Mouse (Mus musculus): ENCODE measurements around the gene Traf1. TPM values are rescaled to one million over a fixed set of nuclear protein-coding genes. Genes with fewer than 3 reads are reported as not detected.

Traf1 gene
- 2.0 and 2.2 TPM in 2 replicates for polyA plus RNA-seq (2015; fragmentation: Nextera tagmentation; extraction: Ambion mirVana)

DNA sequence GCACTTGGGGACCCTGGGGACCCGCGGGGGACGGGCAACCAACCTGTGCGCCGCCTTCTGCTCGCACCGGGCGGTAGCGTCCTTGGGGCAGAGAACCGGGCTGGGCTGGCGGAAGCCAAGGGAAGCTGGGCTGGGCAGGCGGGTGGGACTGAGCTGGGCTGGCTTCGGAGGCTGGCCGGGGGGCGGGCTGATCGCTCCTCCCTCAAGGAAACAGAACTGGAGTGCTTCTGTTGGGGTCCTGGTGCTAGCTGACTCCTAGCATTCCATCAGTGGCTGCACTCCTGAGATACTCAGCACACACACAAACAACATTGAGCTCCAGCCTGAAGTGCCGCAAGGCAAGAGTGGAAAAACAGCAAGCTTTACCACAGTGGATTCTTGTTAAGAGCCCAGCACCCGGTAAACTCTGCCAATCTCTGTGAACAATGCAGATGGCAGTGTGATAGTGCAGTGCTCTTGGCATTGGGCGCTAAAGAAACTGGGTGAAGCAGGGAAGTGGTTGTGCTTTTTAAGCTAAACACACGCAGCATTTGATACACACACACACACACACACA lies at the start of gene Traf1:
Gene Traf1, minus strand, starts transcription at position 292 of the 556 bp plus-strand sequence.
- H3K9ac ChIP-seq = no peak within 1 kb of the TSS
- H3K4me2 ChIP-seq = peak within 1 kb of the TSS; percentile 55
- peak within 1 kb of the TSS; percentile 22 for H3K4me3 ChIP-seq
- H3K36me3 ChIP-seq = no peaks in the 10 kb centered on the region
- WGBS = 24% methylated on average over 20 of the region's 20 CpGs
- H3K27me3 ChIP-seq = no peaks in the 10 kb centered on the region
- 0 out of 2 replicates have a peak, but pooled peaks cover 8% of the 10 kb centered on the region for H3K4me1 ChIP-seq (replicated peaks)
- 0 out of 2 replicates have a peak, but pooled peaks have one; percentile 15 for ATAC-seq (ENCODE audit: low FRiP score, low read depth)
- H3K9me3 ChIP-seq = no peaks in the 10 kb centered on the region
- H3K27ac ChIP-seq (replicated peaks) = no peak within 1 kb of the TSS

DNA sequence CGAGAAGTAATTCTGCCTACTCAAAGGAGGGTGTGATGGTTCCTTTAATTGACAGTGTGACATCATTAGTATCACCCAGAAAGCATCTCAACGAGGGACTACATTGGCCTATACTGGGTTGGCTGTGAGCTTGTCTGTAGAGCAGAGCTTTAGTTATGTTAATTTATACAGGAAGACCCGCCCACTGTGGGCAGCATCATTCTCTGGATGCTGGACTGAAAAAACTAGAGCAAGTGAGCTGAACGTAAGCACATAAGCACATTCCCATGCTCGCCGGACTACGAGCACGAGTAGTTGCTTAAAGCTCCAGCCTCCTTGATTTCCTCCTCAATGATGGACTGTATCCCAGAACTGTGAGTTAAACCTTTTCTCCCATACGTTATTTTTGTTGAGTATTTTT lies 37.4 kb upstream of the Traf1 start:
- Histone ChIP-seq H3K27ac (replicated peaks) (no peak overlapping the region), H3K9ac (no peak overlapping the region), H3K4me1 (replicated peaks) (peaks cover 5% of the 10 kb centered on the region), H3K27me3 (no peaks in the 10 kb centered on the region), H3K4me2 (no peak overlapping the region), H3K36me3 (no peaks in the 10 kb centered on the region), H3K9me3 (no peaks in the 10 kb centered on the region), H3K4me3 (no peak overlapping the region)
- no peak for ATAC-seq (ENCODE audit: low FRiP score, low read depth)
- WGBS = 82% methylated on average over 9 of the region's 9 CpGs

DNA sequence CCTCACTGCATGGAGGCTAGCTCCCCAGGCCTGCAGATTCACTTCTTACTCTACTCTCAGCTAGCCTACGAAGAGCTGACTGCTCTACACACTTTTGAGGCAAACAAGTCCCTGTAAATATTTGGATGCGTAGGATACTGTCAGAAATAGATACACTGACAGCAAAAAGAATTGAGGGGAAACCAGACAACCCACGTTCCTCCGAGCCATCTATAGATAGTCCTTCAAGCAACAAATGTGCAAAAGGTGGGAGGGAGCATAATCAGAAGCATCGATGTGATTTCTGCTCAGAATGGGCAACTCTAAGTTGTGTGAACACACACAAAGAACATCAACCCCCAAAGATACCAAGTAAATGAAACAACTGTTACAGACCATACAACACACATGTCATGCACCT lies 34.9 kb upstream of the Traf1 start:
- Histone ChIP-seq H3K36me3 (no peaks in the 10 kb centered on the region), H3K27ac (replicated peaks) (no peak overlapping the region), H3K9me3 (no peaks in the 10 kb centered on the region), H3K4me2 (no peak overlapping the region), H3K9ac (no peak overlapping the region), H3K4me1 (replicated peaks) (peaks cover 20% of the 10 kb centered on the region), H3K27me3 (no peaks in the 10 kb centered on the region), H3K4me3 (no peak overlapping the region)
- WGBS = 90% methylated on average over 5 of the region's 5 CpGs
- ATAC-seq (ENCODE audit: low FRiP score, low read depth) = no peak

DNA sequence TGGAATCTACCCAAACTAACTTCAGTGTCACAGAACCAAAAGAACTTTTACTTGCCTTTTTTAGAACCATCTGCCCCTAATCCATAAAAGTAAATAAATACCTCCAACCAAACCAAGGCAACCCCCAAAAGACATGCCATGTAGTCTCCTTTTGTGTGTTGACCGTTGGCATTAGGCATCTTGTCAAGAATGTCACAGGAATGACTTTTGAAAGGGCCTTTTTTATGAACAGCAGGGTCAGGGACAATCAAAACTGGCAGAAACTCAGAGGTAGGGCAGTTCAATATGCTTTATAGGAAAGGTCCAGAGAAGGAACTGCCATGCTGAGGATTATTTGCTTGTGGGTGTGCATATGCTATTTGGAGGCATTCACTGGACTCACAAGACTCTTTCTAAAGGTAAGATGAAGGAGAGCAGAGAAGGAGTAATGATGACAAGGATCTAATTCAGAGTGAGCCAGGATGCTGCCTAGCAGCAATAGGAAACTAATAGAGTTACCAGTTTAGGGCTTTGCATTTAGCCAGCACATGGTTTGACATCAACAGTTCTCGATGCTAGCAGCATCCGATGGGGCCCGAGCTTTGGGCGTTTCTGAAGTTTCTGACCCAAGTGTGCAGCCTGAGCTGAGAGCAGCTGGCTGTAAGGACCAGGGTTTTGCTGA lies 32.3 kb upstream of the Traf1 start:
- 34% methylated on average over 5 of the region's 5 CpGs for WGBS
- H3K4me2 ChIP-seq = peak overlapping the region; percentile 24; the same call in 1 of the 2 replicates

DNA sequence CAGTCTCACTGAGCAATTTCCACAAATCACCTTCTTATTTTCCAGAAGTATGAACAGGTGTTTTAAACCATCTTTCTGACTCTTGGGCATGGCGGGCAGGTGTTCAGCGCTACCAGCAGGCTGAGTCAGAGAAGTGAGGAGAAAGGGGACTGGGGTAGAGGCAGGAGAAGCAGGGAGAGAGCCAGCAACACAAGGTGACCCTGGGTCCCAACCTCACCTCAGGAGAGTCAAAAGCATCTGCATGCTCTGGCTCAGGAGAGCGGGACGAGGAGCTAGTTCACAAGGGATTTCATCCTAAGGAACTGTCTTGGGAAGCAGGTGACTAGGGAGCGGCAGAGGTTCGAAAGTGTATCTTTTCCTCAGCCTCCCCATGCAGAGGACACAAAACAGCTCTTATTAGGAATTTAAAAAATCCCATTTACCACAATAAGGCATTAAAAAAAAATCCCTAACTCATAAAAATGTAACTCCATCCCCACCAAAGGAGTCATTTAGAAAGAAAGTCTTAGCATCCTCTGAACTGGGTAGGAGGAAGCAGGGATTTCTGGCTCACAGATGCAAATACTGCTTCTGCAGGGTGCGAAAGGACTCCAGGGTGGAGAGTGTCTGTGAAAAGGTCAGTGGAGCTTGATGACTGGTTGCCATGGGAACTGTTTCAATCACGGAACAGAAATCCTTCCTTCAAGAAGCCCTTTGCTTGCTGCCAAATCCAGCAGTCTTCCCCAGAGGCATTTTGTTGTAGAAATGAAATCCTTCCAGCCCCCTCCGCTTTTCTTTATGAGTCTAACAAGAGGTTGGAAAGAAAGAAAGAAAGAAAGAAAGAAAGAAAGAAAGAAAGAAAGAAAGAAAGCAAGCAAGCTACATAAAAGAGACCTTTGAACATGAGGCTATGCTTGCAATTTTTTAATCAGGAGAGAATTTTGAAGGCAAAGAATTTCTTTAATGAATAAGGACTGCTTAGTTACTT lies 31.4 kb upstream of the Traf1 start:
- WGBS = 9% methylated on average over 9 of the region's 9 CpGs
- H3K4me3 ChIP-seq = no peak overlapping the region
- peak; percentile 86 for ATAC-seq (ENCODE audit: low FRiP score, low read depth)

More for the DNA sequence above, 32.3 kb upstream of the Traf1 start:
- ATAC-seq (ENCODE audit: low FRiP score, low read depth) = peak; percentile 47; the same call in 1 of the 2 replicates
- Histone ChIP-seq H3K4me1 (replicated peaks) (peaks cover 20% of the 10 kb centered on the region), H3K27ac (replicated peaks) (peak overlapping the region; percentile 68), H3K4me3 (no peak overlapping the region), H3K9ac (no peak overlapping the region), H3K27me3 (no peaks in the 10 kb centered on the region), H3K9me3 (no peaks in the 10 kb centered on the region), H3K36me3 (no peaks in the 10 kb centered on the region)

DNA sequence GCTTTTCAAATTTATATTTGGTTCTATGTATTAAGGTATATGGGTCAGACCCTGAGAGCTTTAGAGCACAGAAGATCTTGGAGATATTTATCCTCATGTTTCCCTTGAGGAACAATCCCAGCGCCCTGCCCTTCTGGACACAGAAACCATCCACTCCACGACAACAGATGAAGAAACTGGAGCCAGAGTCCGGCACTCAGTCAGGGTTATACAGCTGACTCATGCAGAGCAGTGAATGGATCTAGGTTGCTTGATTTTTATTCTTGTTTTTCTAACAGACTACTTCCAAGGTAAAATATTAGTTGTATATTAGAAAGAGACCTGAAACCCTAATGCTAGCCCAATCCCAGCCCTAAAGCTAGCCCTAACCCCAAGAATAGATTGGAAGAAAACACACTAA lies 30.4 kb upstream of the Traf1 start:
- H3K27me3 ChIP-seq = no peaks in the 10 kb centered on the region
- H3K27ac ChIP-seq (replicated peaks) = no peak overlapping the region
- H3K9me3 ChIP-seq = no peaks in the 10 kb centered on the region
- 84% methylated on average over 3 of the region's 3 CpGs for WGBS
- no peak overlapping the region for H3K9ac ChIP-seq
- H3K4me3 ChIP-seq = no peak overlapping the region
- no peak for ATAC-seq (ENCODE audit: low FRiP score, low read depth)
- peaks cover 20% of the 10 kb centered on the region for H3K4me1 ChIP-seq (replicated peaks)
- H3K36me3 ChIP-seq = no peaks in the 10 kb centered on the region
- no peak overlapping the region for H3K4me2 ChIP-seq

More for the DNA sequence above, 31.4 kb upstream of the Traf1 start:
- Histone ChIP-seq H3K27ac (replicated peaks) (peak overlapping the region; percentile 68), H3K36me3 (no peaks in the 10 kb centered on the region), H3K9ac (no peak overlapping the region), H3K4me2 (peak overlapping the region; percentile 24), H3K9me3 (no peaks in the 10 kb centered on the region), H3K4me1 (replicated peaks) (peaks cover 20% of the 10 kb centered on the region), H3K27me3 (no peaks in the 10 kb centered on the region)

DNA sequence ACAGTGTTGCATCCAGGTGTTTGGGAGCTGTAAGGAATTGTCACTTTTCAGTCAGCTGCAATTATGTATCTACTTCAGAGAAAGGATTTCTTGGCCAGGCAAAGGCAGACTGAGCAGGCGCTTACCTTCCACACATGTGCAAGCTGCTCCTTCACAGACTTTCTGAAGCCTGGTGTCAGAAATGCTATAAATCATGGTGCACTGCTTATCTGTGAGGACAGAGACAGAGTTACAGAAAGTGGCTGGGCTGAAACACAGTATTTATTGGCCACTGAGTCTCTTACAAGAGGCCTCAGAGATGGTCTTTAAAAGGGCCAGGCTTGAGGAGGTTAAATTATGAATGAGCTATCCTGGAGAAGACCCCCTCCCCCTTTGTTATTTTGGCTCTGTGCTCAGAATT lies 28.2 kb upstream of the Traf1 start:
- Histone ChIP-seq H3K27me3 (no peaks in the 10 kb centered on the region), H3K4me1 (replicated peaks) (peaks cover 20% of the 10 kb centered on the region), H3K27ac (replicated peaks) (no peak overlapping the region), H3K4me2 (no peak overlapping the region), H3K4me3 (no peak overlapping the region), H3K9ac (no peak overlapping the region), H3K36me3 (no peaks in the 10 kb centered on the region), H3K9me3 (no peaks in the 10 kb centered on the region)
- 82% methylated on average over 1 of the region's 1 CpGs for WGBS
- no peak for ATAC-seq (ENCODE audit: low FRiP score, low read depth)

DNA sequence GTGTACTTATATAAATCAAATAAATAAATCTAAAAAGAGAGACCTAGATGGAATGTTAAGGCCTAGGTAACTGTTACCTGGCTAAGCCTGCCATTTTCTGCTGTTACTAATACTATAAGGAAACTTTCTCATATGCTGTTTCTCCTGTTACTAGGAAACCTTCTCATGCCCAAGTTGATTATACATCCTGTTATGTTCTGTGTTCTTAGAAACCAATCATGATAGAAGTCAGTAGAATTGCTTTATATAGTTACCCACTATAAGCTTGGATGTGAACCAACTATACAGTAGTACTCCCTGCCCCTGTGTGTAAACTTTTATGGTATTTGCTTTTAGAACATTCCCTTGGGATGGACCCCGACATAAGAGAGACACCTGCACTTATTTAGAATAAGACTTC lies 26.0 kb upstream of the Traf1 start:
- Histone ChIP-seq H3K9me3 (no peaks in the 10 kb centered on the region), H3K9ac (no peak overlapping the region), H3K27ac (replicated peaks) (no peak overlapping the region), H3K27me3 (no peaks in the 10 kb centered on the region), H3K36me3 (no peaks in the 10 kb centered on the region), H3K4me1 (replicated peaks) (peaks cover 7% of the 10 kb centered on the region), H3K4me3 (no peak overlapping the region), H3K4me2 (no peak overlapping the region)
- no peak for ATAC-seq (ENCODE audit: low FRiP score, low read depth)
- WGBS = 81% methylated on average over 1 of the region's 1 CpGs

DNA sequence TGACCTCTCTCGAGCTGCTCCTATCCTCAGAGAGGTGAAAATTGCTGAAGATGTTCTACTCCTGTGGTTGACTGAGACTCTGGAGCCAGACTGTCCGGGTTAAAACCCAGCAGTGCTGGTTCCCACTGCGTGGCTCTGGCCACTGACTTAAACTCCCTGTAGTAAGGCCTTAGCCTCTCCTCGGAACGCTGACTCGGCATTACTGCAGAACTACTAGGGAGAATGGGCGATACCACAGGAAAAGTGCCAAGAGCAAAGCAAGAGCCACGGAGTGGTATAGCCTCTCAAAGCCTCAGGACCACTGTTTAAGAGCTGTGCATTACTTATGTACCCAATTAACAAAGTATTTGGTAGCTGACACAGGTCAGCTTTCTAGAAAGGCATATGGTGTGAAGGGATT lies 23.3 kb upstream of the Traf1 start:
- H3K36me3 ChIP-seq = no peaks in the 10 kb centered on the region
- no peak overlapping the region for H3K4me2 ChIP-seq
- 83% methylated on average over 8 of the region's 8 CpGs for WGBS
- no peaks in the 10 kb centered on the region for H3K9me3 ChIP-seq
- no peak overlapping the region for H3K9ac ChIP-seq
- H3K4me3 ChIP-seq = no peak overlapping the region
- peaks cover 12% of the 10 kb centered on the region for H3K4me1 ChIP-seq (replicated peaks)
- H3K27me3 ChIP-seq = no peaks in the 10 kb centered on the region
- no peak for ATAC-seq (ENCODE audit: low FRiP score, low read depth)
- no peak overlapping the region for H3K27ac ChIP-seq (replicated peaks)

DNA sequence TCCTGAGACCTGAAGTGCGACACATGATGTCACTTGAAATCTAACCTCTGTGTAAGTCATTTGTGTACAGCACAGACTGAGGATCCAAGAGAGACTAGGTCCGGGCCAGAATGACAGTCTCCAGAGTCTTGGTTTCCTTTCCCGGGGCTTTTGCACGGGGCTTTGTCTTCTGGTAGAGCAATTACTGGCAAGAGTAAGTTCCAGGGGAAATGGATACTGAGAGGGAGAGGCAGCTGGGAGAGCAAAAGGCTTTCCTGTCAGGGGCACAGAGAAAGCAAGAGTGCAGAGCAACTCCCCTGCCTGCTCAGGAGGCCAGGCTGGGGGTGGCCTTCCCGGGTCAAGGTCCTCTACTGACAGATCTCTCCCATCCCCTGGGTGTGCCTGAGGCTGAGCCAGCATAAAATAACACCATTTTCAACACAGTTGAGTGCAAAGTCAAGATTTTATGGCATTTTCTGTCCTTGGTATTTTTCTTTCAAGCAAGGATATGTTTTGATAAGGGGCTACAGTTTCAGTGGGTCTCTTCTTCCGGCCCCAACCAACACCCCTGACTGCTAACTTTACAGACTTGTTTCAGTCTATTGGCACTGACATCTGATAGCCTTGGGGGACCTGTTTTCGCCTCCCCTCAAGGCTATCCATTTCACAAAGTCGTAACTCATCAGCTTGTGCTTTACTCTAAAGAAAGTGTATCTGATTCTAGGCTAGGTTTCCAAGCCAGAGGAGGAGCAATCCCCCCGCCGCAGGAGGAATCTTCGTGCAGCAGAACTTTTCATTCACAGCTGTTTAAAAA lies 21.5 kb upstream of the Traf1 start:
- WGBS = 70% methylated on average over 11 of the region's 11 CpGs
- Histone ChIP-seq H3K36me3 (no peaks in the 10 kb centered on the region), H3K27me3 (no peaks in the 10 kb centered on the region), H3K9me3 (no peaks in the 10 kb centered on the region), H3K4me3 (no peak overlapping the region), H3K4me2 (no peak overlapping the region), H3K4me1 (replicated peaks) (peaks cover 12% of the 10 kb centered on the region), H3K9ac (no peak overlapping the region), H3K27ac (replicated peaks) (0 out of 2 replicates have a peak overlapping the region, but pooled peaks have one; percentile 8)
- no peak; the same call in 1 of the 2 replicates for ATAC-seq (ENCODE audit: low FRiP score, low read depth)

DNA sequence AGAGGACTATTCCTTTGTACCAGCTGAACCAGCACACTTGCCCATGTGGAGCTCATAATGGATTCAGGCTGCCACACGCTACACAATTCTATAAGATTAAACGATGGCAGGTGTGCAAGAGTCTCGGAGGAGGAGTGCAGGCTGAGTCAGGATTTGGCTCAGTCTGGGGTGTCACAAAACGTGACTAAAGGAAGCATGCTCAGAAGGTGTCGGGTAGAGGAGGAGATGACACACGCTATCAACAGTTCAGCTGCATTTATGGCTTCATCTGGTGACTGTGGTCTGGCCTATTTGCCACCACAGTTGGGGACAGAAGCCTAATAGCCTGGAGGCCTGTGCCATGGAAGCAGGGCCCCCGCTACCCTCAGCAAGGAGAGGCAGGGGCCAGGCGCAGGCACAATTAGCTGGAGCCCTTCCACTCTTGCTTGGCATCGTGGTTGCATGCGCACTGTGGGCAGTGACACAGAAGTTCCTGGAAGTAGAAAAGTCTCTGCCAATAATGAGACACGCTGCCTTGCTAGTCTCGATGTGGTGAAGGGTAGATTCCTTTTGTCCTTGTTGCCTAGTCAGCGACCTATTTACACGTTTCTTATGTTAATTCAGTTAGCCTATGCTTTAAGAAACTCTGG lies 20.6 kb upstream of the Traf1 start:
- Histone ChIP-seq H3K27me3 (no peaks in the 10 kb centered on the region), H3K4me3 (no peak overlapping the region), H3K27ac (replicated peaks) (0 out of 2 replicates have a peak overlapping the region, but pooled peaks have one; percentile 8), H3K36me3 (no peaks in the 10 kb centered on the region), H3K9me3 (no peaks in the 10 kb centered on the region), H3K4me1 (replicated peaks) (peaks cover 12% of the 10 kb centered on the region), H3K4me2 (no peak overlapping the region), H3K9ac (no peak overlapping the region)
- WGBS = 50% methylated on average over 14 of the region's 14 CpGs
- ATAC-seq (ENCODE audit: low FRiP score, low read depth) = peak; percentile 42; the same call in 1 of the 2 replicates
